Mouse (Mus musculus) adrenal gland, postnatal 36 days (tissue): ENCODE results near the gene Sbk1. TPM values are rescaled to one million over a fixed set of nuclear protein-coding genes. Genes with fewer than 3 reads are reported as not detected.

Experiments used
- DNase-seq, 2 experiments: peaks; one replicate each; pipeline ENCODE4 v3.0.0; 2021; ENCODE audit warnings: mixed read lengths in 1 of 2
- long read RNA-seq, 2 experiments: library from polyadenylated mRNA; stranded (forward); transcript quantifications; one replicate each; pipeline ENCODE4 v2.0.0; 2021; ENCODE audit warnings: borderline sequencing depth in 2 of 2
- total RNA-seq, 2 experiments: library from RNA; stranded (reverse); gene quantifications; 2 replicates each; pipeline ENCODE4 v1.2.3; 2021

The Sbk1 gene
- total RNA-seq, result 10 to 100 TPM; 23.3 to 88.8 TPM
- long read RNA-seq, experiment 1, full-length matches to known transcripts, result 28 of 56 reads
- long read RNA-seq, experiment 1, partial matches to known transcripts, result 28 of 56 reads
- long read RNA-seq, experiment 1, other reads (novel, unspliced or antisense), result 0 of 56 reads
- long read RNA-seq, experiment 2, full-length matches to known transcripts, result 23 of 29 reads
- long read RNA-seq, experiment 2, partial matches to known transcripts, result 6 of 29 reads
- long read RNA-seq, experiment 2, other reads (novel, unspliced or antisense), result 0 of 29 reads

- peak; percentile 95 to 97 for DNase-seq
These were observed at the start of gene Sbk1 for GRCm38 (mm10) chr7:126271712-126272683. TSS of gene Sbk1 (plus strand) at chr7:126272619.

- DNase-seq, result peak in 1 of 2 experiments; percentile 5
These were observed 49.7 kb upstream of the Sbk1 start for GRCm38 (mm10) chr7:126222753-126223152.

GRCm38 (mm10) chr7:126226136-126226535 lies 46.3 kb upstream of the Sbk1 start:
- DNase-seq, result no peak

GRCm38 (mm10) chr7:126230357-126231148 lies 41.9 kb upstream of the Sbk1 start:
- no peak for DNase-seq

- no peak for DNase-seq
These were observed 39.9 kb upstream of the Sbk1 start for GRCm38 (mm10) chr7:126232345-126233071.

- DNase-seq, result no peak
These were observed 37.8 kb upstream of the Sbk1 start for GRCm38 (mm10) chr7:126234611-126235010.

- no peak for DNase-seq
These were observed 36.2 kb upstream of the Sbk1 start for GRCm38 (mm10) chr7:126236083-126236793.

- no peak for DNase-seq
These were observed 35.6 kb upstream of the Sbk1 start for GRCm38 (mm10) chr7:126236794-126237192.

- no peak for DNase-seq
These were observed 31.5 kb upstream of the Sbk1 start for GRCm38 (mm10) chr7:126240814-126241360.

- no peak for DNase-seq
These were observed 28.2 kb upstream of the Sbk1 start for GRCm38 (mm10) chr7:126244168-126244750.

- DNase-seq, result no peak
These were observed 24.3 kb upstream of the Sbk1 start for GRCm38 (mm10) chr7:126248088-126248487.

GRCm38 (mm10) chr7:126248641-126249141 lies 23.7 kb upstream of the Sbk1 start:
- no peak for DNase-seq

- DNase-seq, result no peak
These were observed 23.3 kb upstream of the Sbk1 start for GRCm38 (mm10) chr7:126249146-126249545.

GRCm38 (mm10) chr7:126249986-126250385 lies 22.4 kb upstream of the Sbk1 start:
- DNase-seq, result no peak

- DNase-seq, result no peak
These were observed 21.9 kb upstream of the Sbk1 start for GRCm38 (mm10) chr7:126250481-126250880.

GRCm38 (mm10) chr7:126251698-126252097 lies 20.7 kb upstream of the Sbk1 start:
- DNase-seq, result no peak

- no peak for DNase-seq
These were observed 20.2 kb upstream of the Sbk1 start for GRCm38 (mm10) chr7:126252230-126252629.

GRCm38 (mm10) chr7:126260280-126261210 lies 11.9 kb upstream of the Sbk1 start:
- DNase-seq, result peak; percentile 63 to 72

- no peak for DNase-seq
These were observed 10.6 kb upstream of the Sbk1 start for GRCm38 (mm10) chr7:126261823-126262222.
